Mouse (Mus musculus) frontal cortex, postnatal 25 days (tissue): ENCODE measurements around the gene Ikzf3.
A peak's percentile ranks its signal among the peaks of the same experiment; 100 is the strongest.

ENCODE experiments used
- DNase-seq, 2 experiments: peaks; one replicate each; pipeline ENCODE4 v3.0.0; 2022; ENCODE audit warnings: low spot score in 2 of 2

Ikzf3 gene

DNA sequence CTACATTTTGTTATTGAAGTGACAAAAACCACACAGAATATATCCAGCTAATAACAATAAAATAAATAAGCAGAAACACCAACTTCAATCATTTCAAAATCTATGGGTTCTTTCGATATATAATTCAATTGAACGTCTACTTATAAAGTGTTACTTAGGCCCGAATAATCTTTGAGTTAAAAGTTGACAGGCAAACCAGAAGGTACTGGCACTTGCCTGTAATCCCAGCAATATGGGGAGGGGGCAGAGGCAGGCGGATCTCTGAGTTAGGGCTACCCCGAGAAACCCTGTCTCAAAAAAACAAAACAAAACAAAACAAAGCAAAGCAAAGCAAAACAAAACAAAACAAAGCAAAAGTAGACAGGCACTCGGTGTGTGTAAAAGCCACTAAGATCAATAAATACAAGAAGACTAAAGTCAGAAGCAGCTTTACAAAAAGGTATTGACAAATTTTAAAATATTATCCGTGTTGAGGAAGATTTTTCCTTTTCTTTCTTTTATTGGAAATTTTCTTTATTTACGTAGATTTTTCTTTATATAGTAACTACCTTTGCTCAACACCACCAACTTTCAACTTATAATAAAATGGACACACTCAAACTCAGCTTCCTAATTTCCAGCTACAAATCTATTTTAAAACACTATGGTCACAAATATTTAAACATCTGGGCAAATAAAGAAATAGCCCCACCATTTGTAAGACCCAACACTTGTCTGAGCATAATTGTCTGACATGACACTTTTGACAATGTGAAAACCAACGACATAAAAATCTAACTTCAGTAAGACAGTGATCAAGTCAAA, 70.0 kb downstream of the Ikzf3 start:
- no peak for DNase-seq

GRCm38 (mm10) chr11:98474967-98475366, 70.9 kb downstream of the Ikzf3 start:
- DNase-seq: no peak

- DNase-seq: no peak
These were observed 71.8 kb downstream of the Ikzf3 start for GRCm38 (mm10) chr11:98473916-98474479.

- no peak for DNase-seq
These were observed 73.1 kb downstream of the Ikzf3 start for GRCm38 (mm10) chr11:98472696-98473095.

- no peak for DNase-seq
These were observed 75.0 kb downstream of the Ikzf3 start for GRCm38 (mm10) chr11:98470795-98471194.

DNA sequence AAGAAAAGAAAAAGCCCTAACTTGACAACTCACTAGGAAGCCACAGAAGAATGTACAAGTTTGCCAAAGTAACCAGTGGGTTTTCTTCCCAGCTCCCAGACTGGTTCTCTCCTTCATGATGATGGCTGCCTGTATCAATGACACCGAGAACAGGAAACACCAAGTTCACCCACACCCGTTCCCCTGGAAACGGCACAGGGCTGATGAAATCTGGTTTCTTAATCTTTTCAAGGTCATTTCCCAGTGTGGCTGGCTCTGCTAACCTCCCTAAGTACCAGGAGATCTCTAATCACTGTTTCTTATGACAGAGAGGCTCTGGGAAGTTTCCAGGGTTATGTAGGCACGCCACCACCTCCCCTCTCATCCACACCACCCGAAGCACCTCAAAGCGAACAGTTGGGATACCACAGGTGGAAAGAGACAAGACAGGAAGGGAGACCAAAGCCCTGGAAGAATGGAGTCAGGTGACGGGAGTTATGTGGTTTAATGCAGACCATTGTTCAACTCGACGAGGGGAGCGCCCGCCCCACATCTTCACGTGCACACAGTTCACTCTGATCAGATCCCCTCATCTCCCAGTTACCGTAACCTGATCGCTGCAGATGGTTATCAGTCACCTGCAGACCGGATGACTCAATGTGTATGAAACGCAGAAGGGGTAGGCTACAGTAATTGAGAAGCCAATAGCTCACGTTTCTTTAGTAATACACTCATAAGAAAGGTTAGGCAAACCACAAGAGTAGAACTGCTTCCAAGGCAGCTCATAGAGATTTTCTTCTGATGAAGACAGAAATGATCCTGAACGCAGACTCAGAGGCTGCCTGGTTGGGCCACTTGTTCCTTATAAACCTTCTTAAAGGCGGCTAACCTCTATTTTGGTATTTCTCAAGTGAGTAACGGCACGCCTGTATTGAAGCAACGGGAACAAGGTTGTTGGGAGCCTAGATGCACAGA, 75.8 kb downstream of the Ikzf3 start:
- no peak for DNase-seq

- no peak for DNase-seq
These were observed 81.3 kb downstream of the Ikzf3 start for GRCm38 (mm10) chr11:98464516-98464915.

GRCm38 (mm10) chr11:98463911-98464310, 81.9 kb downstream of the Ikzf3 start:
- no peak for DNase-seq

DNA sequence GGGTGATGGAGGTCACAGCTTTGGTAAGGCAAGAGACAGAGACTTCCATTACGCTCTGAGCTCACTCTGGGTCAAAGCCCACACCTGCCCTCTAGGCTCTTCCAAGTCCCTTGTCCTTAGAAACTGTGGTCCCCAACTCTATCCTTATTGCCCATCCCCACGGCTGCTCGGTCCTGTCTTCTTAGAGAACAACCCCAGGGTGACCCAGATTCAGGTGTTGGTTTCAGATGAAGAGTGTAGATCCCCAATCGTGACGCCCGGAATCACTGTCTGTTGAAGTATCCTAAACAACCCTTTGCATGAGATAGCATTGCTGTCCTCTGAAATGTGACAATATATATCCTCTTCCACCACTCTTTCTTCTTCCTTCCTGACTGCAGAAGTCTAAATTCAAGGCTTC, 83.6 kb downstream of the Ikzf3 start:
- no peak for DNase-seq

GRCm38 (mm10) chr11:98461109-98461720, 84.6 kb downstream of the Ikzf3 start:
- no peak for DNase-seq

GRCm38 (mm10) chr11:98459860-98460259, 86.0 kb downstream of the Ikzf3 start:
- no peak for DNase-seq

DNA sequence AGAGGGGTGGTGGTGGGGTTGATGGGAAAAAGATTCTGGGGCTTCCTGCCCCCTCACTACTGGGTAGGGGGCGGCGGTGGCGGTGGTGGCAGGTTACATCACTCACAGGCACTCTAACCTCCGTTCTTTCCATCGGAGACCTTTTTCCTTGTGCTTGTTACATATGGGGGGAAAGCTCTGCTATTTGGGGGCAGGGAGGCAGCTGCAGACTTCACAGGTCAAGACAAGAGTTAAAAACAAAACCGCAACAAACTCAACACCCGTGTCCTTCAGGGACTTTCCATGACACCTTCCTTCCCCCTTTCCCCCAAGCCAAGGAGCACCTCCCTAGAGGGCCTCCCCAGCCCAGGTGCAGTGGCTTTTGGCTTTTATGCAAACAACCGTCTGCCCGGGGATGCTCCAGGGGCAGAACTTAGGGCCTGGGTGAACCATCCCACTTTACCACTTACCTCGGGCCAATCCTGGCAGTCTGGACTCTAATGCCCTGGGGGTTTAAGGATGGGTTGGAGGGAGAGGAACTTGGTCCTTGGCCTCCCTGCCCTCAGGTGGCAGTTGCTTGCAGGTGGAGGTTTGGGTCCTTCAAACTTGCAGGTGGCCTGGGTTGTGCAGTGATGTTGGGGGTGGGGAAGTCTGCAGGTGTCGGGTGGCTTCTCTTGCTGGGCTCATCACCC, 86.6 kb downstream of the Ikzf3 start:
- DNase-seq: no peak

- DNase-seq: no peak
These were observed 87.5 kb downstream of the Ikzf3 start for GRCm38 (mm10) chr11:98458121-98458990.

DNA sequence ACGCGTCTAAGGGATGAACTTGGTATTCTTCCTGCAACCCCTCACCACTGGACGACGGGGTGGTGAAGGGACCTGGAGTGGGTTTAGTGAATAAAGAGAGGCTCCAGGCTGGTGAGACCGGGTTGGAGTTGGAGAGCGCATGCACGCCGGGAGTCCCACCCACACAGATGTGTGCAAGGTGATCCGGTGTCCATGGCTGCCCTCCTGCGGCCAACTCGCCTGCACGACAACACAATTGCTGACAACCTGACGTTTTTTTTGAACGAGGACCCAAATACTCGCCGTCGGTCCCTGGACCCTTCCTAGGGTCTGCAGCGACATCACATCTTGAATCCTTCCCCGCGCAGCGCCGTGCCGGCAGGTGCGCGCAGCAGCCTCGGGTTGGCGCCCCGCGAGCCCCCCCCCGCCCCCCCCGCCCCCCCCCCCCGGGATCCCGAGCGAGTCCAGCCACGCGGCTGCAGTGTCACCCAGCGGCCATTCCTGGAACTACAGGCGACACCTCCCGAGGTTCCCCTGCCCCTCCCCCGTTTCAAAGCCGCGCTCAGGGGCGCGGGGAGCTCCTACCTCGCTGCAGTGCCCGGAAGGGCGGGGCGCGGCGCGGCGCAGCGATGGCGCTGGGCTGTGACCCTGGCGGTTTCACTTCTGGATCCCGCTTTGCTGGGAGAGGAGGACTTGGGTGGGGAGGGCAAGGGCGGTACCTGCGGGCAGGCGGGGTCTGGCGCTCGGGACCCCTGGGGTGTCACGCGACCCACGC, 88.3 kb downstream of the Ikzf3 start:
- DNase-seq: peak; percentile 71 to 75

GRCm38 (mm10) chr11:98456945-98457344, 88.9 kb downstream of the Ikzf3 start:
- DNase-seq: no peak

DNA sequence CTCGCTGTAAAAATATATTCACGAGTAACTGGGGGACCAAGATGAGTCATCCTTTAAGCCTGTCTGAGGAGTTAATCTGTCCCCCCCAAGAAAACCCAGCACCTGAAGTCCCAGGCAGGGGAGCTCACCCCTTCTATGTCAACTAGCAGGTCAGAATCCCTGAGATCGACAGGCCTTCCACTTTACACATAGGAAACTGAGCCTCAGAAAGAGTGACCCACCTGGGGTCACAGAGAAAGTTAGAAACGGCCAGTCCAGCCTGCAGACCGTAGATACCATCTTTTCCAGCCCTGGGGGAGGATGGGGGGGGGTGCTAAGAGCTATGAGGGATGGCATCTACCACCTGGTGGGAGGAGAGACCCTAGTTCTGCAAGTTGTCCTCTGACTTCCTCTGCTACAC, 89.3 kb downstream of the Ikzf3 start:
- DNase-seq: no peak

DNA sequence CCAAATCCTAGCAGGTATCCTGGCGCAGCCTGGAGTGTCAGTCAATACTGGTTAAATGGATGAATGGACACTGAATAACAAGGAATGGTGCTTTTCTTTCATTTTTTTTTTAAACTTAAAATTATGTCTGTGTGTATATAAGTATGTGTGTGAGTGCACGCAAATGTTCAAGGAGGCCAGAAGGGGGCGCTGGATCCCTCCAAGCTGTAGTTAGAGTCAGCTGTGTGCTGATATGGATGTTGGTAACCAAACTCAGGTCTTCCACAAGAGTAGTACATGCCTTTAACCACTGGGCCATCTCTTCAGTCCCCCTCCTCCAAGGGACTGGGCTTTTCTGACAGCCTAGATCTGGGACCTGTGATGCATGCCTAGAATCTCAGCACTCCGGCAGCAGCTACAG, 90.3 kb downstream of the Ikzf3 start:
- DNase-seq: no peak

GRCm38 (mm10) chr11:98449921-98450771, 95.7 kb downstream of the Ikzf3 start:
- no peak for DNase-seq

DNA sequence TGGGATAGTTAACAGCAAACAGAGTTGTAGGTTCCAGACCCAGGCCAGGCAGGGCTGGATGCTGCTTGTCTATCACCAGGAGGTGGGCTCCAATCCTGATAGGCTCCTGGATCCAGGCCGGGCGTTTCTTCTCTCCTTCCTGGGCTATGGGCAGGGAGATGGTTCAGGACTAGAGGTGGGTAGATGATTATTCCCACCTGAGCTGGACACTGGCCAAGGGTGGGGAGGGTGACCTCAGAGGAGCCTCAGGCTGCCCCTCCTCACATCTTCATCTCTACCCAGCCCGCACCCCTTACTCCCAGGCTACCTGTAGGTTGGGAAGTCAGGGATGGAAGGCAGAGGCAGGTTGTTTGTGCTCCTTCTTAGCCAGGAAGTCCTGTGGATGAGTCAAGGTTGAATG, 96.4 kb downstream of the Ikzf3 start:
- DNase-seq: no peak
